Mouse (Mus musculus): ENCODE measurements around the gene E130114P18Rik.

Gene E130114P18Rik

GRCm38 (mm10) chr4:97647236-97647635 lies 130.6 kb downstream of the E130114P18Rik start:
- in situ Hi-C loops (cut with MboI; ENCODE audit: low pct_unique_long_range_greater_than_20kb in 1 of 2, low sequenced_read_pairs in 2 of 2, unreplicated experiment in 1 of 2) = no loop called here

GRCm38 (mm10) chr4:97640385-97640784 lies 137.5 kb downstream of the E130114P18Rik start:
- in situ Hi-C loops (cut with MboI; ENCODE audit: low pct_unique_long_range_greater_than_20kb in 1 of 2, low sequenced_read_pairs in 2 of 2, unreplicated experiment in 1 of 2) = no loop called here

GRCm38 (mm10) chr4:97636569-97636968 lies 141.3 kb downstream of the E130114P18Rik start:
- in situ Hi-C loops (cut with MboI; ENCODE audit: low pct_unique_long_range_greater_than_20kb in 1 of 2, low sequenced_read_pairs in 2 of 2, unreplicated experiment in 1 of 2) = no loop called here

- in situ Hi-C loops (cut with MboI; ENCODE audit: low pct_unique_long_range_greater_than_20kb in 1 of 2, low sequenced_read_pairs in 2 of 2, unreplicated experiment in 1 of 2) = no loop called here
These were observed 142.1 kb downstream of the E130114P18Rik start for GRCm38 (mm10) chr4:97635757-97636292.

- in situ Hi-C loops (cut with MboI; ENCODE audit: low pct_unique_long_range_greater_than_20kb in 1 of 2, low sequenced_read_pairs in 2 of 2, unreplicated experiment in 1 of 2) = no loop called here
These were observed 142.6 kb downstream of the E130114P18Rik start for GRCm38 (mm10) chr4:97635296-97635755.

- in situ Hi-C loops (cut with MboI; ENCODE audit: low pct_unique_long_range_greater_than_20kb in 1 of 2, low sequenced_read_pairs in 2 of 2, unreplicated experiment in 1 of 2) = no loop called here
These were observed 148.8 kb downstream of the E130114P18Rik start for GRCm38 (mm10) chr4:97628881-97629605.

- in situ Hi-C loops (cut with MboI; ENCODE audit: low pct_unique_long_range_greater_than_20kb in 1 of 2, low sequenced_read_pairs in 2 of 2, unreplicated experiment in 1 of 2) = no loop called here
These were observed 151.7 kb downstream of the E130114P18Rik start for GRCm38 (mm10) chr4:97626002-97626720.

GRCm38 (mm10) chr4:97623165-97623564 lies 154.7 kb downstream of the E130114P18Rik start:
- in situ Hi-C loops (cut with MboI; ENCODE audit: low pct_unique_long_range_greater_than_20kb in 1 of 2, low sequenced_read_pairs in 2 of 2, unreplicated experiment in 1 of 2) = no loop called here

- in situ Hi-C loops (cut with MboI; ENCODE audit: low pct_unique_long_range_greater_than_20kb in 1 of 2, low sequenced_read_pairs in 2 of 2, unreplicated experiment in 1 of 2) = no loop called here
These were observed 156.1 kb downstream of the E130114P18Rik start for GRCm38 (mm10) chr4:97621731-97622130.

GRCm38 (mm10) chr4:97620409-97620808 lies 157.5 kb downstream of the E130114P18Rik start:
- in situ Hi-C loops (cut with MboI; ENCODE audit: low pct_unique_long_range_greater_than_20kb in 1 of 2, low sequenced_read_pairs in 2 of 2, unreplicated experiment in 1 of 2) = no loop called here

- in situ Hi-C loops (cut with MboI; ENCODE audit: low pct_unique_long_range_greater_than_20kb in 1 of 2, low sequenced_read_pairs in 2 of 2, unreplicated experiment in 1 of 2) = no loop called here
These were observed 159.1 kb downstream of the E130114P18Rik start for GRCm38 (mm10) chr4:97618668-97619373.

- in situ Hi-C loops (cut with MboI; ENCODE audit: low pct_unique_long_range_greater_than_20kb in 1 of 2, low sequenced_read_pairs in 2 of 2, unreplicated experiment in 1 of 2) = no loop called here
These were observed 162.8 kb downstream of the E130114P18Rik start for GRCm38 (mm10) chr4:97615031-97615430.

GRCm38 (mm10) chr4:97611251-97611847 lies 166.5 kb downstream of the E130114P18Rik start:
- in situ Hi-C loops (cut with MboI; ENCODE audit: low pct_unique_long_range_greater_than_20kb in 1 of 2, low sequenced_read_pairs in 2 of 2, unreplicated experiment in 1 of 2) = no loop called here

GRCm38 (mm10) chr4:97609831-97610727 lies 167.8 kb downstream of the E130114P18Rik start:
- in situ Hi-C loops (cut with MboI; ENCODE audit: low pct_unique_long_range_greater_than_20kb in 1 of 2, low sequenced_read_pairs in 2 of 2, unreplicated experiment in 1 of 2) = no loop called here

GRCm38 (mm10) chr4:97609329-97609728 lies 168.5 kb downstream of the E130114P18Rik start:
- in situ Hi-C loops (cut with MboI; ENCODE audit: low pct_unique_long_range_greater_than_20kb in 1 of 2, low sequenced_read_pairs in 2 of 2, unreplicated experiment in 1 of 2) = no loop called here

GRCm38 (mm10) chr4:97608728-97609127 lies 169.2 kb downstream of the E130114P18Rik start:
- in situ Hi-C loops (cut with MboI; ENCODE audit: low pct_unique_long_range_greater_than_20kb in 1 of 2, low sequenced_read_pairs in 2 of 2, unreplicated experiment in 1 of 2) = no loop called here

GRCm38 (mm10) chr4:97608134-97608533 lies 169.7 kb downstream of the E130114P18Rik start:
- in situ Hi-C loops (cut with MboI; ENCODE audit: low pct_unique_long_range_greater_than_20kb in 1 of 2, low sequenced_read_pairs in 2 of 2, unreplicated experiment in 1 of 2) = no loop called here

GRCm38 (mm10) chr4:97607169-97607568 lies 170.7 kb downstream of the E130114P18Rik start:
- in situ Hi-C loops (cut with MboI; ENCODE audit: low pct_unique_long_range_greater_than_20kb in 1 of 2, low sequenced_read_pairs in 2 of 2, unreplicated experiment in 1 of 2) = no loop called here
